Mouse (Mus musculus) frontal cortex, postnatal 36 days (tissue): ENCODE results near the gene Gsdme.

Source experiments
- DNase-seq, 2 experiments: peaks; one replicate each; pipeline ENCODE4 v3.0.0; 2022; ENCODE audit warnings: low spot score in 2 of 2

Gene Gsdme

GRCm38 (mm10) chr6:50244967-50245366 lies 18.7 kb downstream of the Gsdme start:
- DNase-seq, result no peak

GRCm38 (mm10) chr6:50244126-50244525 lies 19.5 kb downstream of the Gsdme start:
- no peak for DNase-seq

GRCm38 (mm10) chr6:50240437-50240836 lies 23.2 kb downstream of the Gsdme start:
- no peak for DNase-seq

- no peak for DNase-seq
These were observed 23.8 kb downstream of the Gsdme start for GRCm38 (mm10) chr6:50239902-50240301.

DNA sequence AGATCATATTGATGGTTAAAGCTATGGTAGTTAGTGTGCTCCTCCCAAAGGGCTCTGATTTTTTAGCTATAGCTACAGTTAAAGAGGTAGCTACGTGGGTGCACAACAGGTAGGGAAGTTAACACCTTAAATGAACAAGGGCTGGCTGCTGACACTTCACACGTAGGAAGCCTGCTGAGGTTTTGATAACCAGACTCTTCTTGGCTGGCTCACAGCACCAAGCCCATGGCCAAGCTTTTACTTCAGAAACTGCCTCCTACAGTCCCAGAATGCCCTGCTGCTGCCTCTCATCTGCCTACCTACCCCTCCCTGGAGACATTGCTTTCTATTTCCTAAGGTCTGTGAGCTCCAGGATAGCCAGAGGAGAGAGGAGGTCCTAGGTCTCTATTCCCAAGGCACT lies 25.7 kb downstream of the Gsdme start:
- DNase-seq, result no peak

DNA sequence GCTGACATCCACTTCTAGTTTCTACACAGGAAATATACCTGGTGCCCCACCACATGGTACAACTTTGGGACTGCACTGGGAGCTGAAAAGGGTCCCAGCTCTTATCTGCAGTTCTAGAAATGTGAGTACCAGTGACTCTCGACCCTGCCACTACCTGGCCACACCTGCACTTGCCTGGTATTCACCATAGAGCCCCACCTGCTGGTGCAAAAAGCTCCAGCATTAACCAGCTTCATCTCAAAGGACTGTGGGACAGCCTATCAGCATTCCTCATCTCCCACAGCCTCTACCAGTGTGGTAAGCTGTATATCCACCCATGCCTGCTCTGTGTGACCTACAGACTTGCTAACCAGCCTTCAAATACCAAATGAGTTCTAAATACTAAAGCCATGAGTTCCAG lies 30.7 kb downstream of the Gsdme start:
- no peak for DNase-seq

DNA sequence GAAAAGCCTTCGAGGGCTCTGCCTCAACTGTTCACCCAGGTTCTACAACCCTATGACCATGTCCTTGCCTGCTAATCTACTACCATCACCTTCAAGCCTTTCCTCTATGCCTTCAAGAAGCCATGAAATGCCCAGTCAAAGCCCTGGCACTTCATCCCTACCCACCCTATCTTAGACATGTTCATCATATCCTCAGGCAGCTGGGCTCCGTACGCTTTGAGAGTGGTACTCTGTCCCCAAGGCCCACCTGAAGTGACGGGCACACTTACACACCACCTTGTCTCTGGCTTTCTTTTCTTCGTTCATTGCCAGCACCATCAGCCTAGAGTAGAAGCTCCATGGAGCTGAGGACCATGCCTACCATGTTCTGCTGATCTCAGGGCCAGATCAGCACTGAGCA lies 32.4 kb downstream of the Gsdme start:
- DNase-seq, result no peak

- DNase-seq, result no peak
These were observed 35.5 kb downstream of the Gsdme start for GRCm38 (mm10) chr6:50228180-50228579.

GRCm38 (mm10) chr6:50225232-50225631 lies 38.4 kb downstream of the Gsdme start:
- no peak for DNase-seq

GRCm38 (mm10) chr6:50223606-50224005 lies 40.1 kb downstream of the Gsdme start:
- no peak for DNase-seq

DNA sequence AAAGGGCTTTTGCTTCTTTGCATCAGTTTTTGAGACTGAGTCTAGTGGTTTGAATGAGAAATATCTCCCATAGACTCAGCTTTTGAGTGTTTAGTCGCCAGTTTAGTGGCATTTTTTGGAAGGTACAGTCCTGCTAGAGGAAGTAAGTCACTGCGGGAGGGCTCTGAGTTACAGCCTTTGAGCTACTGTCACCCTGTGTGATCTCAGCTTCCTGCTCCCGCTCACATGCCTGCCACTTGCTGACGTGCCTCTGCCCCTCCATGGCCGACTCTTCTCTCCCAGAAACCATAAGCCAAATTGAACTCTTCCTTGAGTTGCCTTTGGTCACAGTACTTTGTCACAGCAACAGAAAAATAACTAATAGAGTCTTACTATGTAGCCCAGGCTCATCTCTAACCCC lies 40.7 kb downstream of the Gsdme start:
- no peak for DNase-seq

- DNase-seq, result no peak
These were observed 41.3 kb downstream of the Gsdme start for GRCm38 (mm10) chr6:50222351-50222750.

DNA sequence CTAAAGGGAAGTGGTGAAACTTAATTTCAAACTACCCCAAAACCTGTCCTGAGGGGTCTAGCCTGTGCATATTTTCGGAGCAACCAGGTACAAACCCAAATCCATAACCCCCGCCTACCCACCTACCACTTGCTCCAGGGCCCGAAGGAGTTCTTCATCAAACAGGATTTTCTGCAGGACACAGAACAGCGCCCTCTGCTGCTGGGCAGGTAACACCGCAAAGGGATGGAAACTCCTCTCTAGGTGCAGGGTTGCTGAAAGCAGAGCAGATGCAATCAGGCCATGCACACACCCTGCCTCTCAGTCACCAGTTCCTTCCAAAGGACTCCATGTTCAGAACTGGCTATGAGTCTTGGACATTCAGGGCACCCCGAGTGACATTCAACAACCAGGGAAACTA lies 42.8 kb downstream of the Gsdme start:
- DNase-seq, result no peak

DNA sequence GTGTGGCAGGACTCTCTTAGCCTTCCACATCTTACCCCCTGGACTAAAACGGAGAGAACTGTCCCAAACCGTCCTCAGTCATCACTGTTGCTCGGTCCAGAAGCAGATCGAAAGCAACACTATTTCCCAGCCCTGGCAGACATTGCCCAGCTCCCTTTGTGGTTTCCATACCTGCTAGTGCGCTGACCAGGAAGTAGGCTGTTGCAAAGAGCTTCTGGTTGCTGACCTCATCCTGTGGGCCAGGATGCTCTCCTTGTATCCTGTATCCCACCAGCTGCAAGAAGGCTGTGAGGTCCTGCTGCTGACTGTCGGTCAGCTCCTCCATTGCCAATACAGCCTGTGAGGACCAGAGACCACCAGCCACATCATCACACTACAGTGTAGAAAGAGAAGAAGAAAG lies 44.6 kb downstream of the Gsdme start:
- no peak for DNase-seq

DNA sequence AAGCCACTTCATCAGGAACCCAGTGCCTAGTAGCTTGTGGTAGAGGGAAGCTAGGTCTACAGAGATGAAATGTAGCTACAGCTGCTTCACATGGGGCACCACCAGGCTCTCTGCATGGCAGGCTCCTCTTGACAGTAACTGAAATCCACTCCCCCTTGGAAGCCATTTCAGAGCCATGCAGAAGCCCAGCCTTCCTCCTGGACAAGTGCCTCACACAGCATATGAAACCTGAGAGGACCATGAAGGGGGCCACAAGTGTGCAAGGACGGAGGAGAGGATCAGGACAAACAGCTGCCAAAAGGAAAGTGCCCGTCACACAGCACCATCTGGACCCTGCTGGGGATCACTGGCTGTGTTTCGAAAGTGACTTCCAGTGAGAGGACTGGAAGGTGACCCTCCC lies 45.0 kb downstream of the Gsdme start:
- no peak for DNase-seq

DNA sequence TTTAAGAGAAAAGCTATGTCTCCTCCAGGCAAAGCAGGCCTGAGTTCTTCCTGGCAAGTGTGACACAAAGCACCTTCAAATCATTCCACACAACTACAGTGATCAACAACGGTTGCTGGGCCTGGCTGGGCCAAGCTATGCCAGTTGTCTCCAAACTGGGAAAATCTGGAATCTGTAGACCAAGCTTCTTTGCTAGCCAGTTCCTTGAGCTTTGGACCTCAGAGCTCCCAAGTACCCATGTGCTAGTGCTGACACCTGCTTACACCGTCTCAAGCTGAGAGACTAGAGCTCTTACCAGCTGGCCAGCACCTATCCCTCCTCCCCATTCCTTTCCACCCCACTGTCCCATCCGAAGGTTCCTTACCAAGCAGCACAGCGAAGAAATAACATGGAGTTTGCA lies 47.7 kb downstream of the Gsdme start:
- no peak for DNase-seq

GRCm38 (mm10) chr6:50215373-50215745 lies 48.3 kb downstream of the Gsdme start:
- no peak for DNase-seq

DNA sequence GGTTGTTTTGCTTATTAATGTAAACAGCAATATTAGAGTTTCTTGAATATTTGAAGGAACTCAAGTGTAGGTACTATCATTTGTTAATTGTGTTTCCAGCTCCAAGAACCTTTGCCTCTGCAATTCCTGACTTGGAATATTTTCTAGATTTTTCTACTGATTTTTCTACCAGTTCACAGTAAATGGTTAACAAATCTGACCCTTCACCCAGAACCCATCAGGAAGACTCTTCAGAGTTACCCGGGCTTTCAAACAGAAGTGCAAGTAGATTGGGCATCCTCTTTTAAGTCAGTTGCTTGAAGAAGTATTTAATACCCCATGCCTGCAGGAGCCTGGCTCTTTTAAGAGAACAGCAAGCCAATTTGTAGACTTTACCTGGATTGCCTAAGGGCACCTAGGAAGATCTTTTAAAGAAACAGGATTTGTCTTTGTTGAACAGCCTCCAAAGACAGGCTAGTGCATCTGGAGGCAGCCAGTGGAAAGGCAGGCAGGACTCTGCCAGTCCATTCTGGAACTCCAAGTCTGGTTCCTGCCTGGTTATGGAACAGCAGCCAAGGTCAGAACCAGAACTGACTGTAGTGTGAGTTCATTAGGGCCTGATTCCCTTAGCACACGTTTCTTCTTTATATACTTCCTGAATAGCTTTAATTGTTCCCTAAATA lies 48.8 kb downstream of the Gsdme start:
- DNase-seq, result no peak

GRCm38 (mm10) chr6:50205093-50205492 lies 58.6 kb downstream of the Gsdme start:
- DNase-seq, result no peak

GRCm38 (mm10) chr6:50204356-50204755 lies 59.3 kb downstream of the Gsdme start:
- no peak for DNase-seq

DNA sequence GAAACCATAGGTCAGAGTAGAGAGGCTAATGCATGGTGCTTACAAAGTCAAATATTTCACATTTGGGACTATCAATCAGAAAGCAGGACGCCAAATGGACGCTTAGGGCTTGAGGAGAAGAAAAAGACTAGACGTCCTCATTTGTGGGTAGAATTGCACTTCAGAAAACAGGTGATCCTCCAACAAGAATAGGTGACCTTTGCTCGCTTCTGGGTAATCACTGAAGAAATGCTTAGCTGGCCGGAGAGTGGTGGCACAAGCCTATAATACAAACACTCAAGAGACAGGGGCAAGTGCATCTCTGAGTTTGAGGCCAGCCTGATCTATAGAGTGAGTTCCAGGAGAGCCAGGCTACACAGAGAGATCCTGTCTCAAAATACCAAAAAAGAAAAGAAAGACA lies 69.8 kb downstream of the Gsdme start:
- DNase-seq, result no peak

GRCm38 (mm10) chr6:50192822-50193221 lies 70.8 kb downstream of the Gsdme start:
- DNase-seq, result no peak

GRCm38 (mm10) chr6:50192169-50192568 lies 71.5 kb downstream of the Gsdme start:
- no peak for DNase-seq

GRCm38 (mm10) chr6:50191605-50192004 lies 72.1 kb downstream of the Gsdme start:
- DNase-seq, result no peak
